Mouse (Mus musculus) heart, postnatal 0 days (tissue): ENCODE measurements around the gene Pcdh9.

ENCODE experiments used
- CTCF ChIP-seq: IDR thresholded peaks from 2 replicates; pipeline ENCODE4 v1.5.1; 2016; ENCODE audit warnings: antibody characterized with exemption, control low read depth, low read depth
- EP300 ChIP-seq: IDR thresholded peaks from 2 replicates; pipeline ENCODE4 v1.6.1; 2016; ENCODE audit warnings: antibody characterized with exemption, low read depth

DNA sequence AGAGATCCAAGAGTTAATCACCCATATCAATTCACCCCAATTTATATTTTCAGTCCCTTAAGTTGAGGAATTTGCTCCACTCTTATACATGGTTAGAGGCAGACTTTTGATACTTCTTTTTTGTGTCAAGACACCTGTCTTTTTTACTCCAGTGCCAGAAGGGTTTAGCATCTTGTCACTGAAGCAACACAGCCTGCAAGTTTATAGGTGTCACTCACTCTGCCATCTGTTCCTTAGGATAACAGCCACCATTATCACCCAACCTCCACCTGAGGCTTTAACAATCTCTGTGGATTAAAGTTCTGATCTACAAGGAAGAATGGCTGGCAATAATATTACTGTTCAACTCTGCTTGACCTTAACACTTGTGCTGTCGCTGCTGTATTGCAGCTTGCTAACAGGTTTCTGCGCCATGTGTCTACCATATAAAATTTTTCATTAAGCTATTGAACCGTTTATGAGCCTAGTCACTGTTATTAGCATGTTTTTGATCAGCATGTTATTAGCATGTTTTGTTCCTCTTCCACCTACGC, 427.1 kb downstream of the Pcdh9 start:
- TF ChIP-seq CTCF (no peak), EP300 (no peak)
